Mouse (Mus musculus) ES-CJ7 (cell line): ENCODE data around the gene Tenm3.
A peak's percentile ranks its signal among the peaks of the same experiment; 100 is the strongest.

Experiments used
- DNase-seq: peaks from one replicate; pipeline ENCODE4 v3.0.0; 2011; ENCODE audit warnings: low read depth, low spot score

The Tenm3 gene

DNA sequence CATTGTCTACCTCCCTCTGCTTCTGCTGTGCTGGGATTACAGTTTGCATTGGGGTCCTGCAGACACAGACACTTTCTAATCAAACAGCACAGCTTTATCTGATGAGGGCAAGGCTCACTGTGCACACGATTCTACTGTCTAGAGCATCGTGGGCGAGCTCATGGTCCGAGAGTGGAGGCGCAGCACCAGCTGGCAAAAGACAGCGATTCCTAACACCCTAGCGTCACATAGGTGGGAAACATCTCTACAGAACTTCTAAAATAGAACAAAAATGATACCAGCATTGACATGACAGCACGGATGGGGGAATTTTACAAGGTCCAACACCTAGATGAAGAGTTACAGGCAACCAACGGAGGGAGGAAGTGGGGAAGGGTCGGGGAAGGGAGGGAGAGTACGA is 561.9 kb downstream of the Tenm3 start:
- no peak for DNase-seq

DNA sequence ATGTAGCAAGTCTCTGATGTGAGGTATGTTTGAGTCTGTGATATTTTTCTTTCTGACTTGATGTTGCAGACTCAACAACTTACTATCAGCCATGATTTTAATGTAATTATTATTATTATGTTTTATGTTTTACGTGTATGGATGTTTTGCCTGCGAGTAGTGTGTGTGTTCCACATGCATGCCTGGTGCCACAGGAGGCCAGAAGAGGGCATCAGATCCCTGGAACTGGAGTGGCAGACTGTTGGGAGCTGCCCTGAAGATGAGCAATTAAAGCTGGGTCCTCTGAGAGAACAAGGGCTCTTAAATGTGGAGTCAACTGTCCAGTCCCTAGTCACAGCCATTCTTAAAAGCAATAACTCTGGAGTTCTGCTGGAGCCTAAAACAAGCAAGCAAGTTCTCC is 564.4 kb downstream of the Tenm3 start:
- no peak for DNase-seq

DNA sequence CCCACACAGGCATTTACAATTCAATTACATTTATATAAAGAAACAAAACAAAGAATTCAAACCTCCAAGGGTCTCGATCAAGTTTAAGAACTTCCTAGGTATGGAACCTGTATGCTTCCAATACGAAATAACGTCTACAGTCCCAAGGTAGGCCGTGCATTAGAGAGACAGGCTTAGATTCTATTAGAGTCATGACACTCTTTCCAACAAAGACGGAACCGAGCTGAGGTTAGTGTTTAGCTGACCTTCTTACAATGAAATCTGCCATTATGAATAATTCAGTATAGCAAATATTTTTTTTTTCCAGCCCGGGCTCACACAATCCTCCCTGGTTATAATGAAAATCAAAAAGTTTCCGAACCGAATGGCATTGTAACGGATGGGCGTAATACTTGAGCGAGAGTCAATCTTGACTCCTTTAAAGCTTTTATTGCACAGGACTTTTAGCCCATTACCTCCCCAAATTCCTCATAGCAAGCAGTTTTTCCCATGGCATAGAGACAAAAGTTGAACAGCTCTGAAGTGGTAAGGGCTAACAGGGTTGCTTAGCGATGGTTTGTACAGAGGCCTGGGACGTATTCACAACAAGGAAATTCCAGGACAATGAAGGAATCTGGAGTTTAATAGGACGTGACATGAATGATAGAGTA is 565.6 kb downstream of the Tenm3 start:
- no peak for DNase-seq

DNA sequence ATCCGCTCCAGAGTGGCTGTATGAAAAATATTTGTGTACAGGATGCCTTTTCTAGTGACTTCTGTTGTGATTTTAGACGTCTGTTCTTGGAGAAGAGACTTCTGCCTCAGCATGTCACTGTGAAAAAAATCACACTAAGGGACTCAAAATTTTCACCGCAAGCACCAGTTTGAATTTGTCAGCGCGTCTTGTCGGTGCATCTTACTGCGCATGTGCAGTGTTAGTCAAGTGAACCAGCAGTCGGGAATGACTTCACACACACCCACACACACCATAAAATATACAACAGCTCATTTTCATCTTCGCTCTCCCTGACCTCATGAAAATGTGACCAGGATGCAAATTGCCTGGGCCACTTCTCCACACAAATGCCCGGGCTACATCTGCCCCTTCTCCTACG is 568.7 kb downstream of the Tenm3 start:
- no peak for DNase-seq

DNA sequence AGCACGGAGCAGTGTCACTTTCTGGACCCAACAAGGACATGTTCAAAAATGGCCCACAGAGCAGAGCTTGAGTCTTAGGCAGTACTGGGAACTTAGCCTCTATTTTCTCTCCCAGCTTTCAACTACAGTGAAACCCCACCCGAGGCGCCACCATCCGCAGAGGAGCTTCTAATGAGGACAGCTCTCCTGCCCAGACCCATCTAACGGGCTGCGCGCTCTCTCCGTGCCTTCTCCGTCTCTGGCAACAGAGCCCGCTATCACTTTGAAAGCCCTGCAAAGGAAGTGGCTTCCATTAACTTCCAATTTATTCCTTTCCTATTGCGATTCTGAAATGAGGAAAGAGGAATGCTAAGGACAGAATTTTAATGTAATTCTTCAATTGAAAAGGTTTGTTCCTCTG is 569.2 kb downstream of the Tenm3 start:
- no peak for DNase-seq

DNA sequence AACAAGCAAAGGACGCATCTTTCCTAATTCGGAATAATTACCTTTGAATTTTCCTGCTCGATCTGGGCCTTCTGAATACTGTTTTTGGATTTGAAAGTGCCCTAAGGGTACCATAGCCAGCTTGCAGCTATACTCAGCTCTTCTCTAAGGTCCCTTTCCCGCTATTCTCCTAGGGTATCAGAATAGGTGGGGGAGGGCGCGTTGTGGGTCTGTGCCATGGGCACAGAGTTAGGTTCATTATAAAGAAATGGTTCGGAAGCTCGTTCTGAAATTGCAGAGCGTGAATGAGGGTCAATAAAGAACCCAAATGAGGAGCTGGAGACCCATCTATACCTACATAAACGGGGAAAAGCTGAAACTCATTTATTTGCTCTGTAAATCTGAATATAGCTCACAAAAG is 575.1 kb downstream of the Tenm3 start:
- no peak for DNase-seq

DNA sequence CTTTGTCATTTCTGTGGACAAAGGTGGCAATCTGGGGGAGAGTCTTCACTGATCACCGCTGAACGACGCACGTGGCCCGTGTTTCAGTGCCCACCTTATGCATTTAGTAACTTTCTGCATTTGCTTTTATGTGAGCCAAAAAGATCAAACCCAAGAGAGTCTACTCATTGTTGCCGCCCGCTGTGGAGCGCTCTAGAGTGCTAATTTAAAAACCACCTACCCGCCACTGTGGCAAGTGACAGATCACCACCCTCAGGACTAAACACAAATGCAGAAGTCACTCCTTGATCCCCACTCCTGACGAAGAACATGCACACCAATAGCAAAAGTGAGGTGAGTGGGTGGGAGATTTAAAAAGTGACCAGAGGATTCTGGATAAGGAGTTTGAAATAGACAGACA is 583.5 kb downstream of the Tenm3 start:
- DNase-seq: no peak

DNA sequence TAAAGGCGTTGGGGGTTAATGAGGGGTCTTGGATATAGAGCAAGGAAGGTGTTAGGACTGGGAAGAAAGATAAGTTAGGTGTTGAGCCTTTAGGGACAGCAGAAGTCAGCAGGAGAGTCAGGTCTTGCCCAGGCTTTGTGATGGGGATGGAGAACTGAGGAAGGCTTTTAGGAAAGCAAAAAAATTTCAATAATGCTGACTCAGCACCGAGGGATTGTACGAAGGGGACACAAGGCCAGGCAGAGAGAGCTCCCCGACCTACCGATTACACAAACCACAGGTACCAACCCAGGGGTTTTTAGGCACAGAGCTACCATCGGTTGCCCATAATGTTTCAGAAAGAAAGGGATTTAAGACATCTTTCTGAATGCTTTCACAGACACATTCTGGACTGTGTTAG is 583.9 kb downstream of the Tenm3 start:
- DNase-seq: no peak

DNA sequence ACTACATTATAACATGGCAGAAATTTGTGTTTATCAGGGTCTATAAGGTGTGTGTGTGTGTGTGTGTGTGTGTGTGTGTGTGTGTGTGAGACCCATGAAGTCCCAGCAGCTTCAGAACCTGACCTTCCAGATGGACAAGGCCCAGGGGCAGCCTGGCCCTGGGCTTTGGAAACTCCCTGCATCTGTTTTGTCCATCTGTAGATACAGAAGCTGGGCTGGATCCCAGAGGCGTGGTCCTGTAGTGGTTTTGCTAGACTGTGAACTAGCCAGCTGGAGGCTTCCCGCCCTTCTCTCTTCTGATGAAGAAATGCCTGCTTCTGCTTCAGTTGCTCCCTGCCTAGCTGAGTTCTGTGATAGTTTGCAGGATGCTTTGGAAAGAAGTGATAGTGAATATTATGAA is 599.9 kb downstream of the Tenm3 start:
- no peak for DNase-seq

DNA sequence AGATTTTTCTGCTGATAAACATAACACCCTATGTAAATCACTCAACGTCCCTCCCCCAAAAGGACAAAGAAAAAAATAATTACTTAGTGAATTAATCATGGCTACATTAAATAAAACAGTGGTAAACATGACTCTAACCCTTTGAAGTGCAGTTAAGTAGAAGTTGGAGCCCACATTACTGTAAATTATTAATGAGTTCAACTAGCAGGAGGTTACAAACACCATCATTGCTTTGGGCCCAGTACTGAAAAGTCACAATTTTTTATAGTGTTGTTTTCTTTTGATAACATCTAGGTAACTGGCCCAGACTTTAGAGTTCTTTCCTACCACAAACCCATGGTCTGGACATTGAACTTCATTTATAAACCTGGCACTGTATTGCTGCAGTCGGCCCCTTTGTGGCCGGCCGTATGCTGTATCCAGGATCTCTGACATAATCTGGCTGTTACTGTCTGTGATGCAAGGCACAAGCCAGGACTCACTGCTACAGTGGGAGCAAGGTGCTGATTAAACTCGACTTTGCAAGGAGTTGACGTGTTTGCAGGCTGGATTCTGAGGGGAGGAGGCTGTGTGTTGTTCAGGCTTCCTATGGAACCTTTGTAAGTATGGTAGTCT is 602.7 kb downstream of the Tenm3 start:
- no peak for DNase-seq

DNA sequence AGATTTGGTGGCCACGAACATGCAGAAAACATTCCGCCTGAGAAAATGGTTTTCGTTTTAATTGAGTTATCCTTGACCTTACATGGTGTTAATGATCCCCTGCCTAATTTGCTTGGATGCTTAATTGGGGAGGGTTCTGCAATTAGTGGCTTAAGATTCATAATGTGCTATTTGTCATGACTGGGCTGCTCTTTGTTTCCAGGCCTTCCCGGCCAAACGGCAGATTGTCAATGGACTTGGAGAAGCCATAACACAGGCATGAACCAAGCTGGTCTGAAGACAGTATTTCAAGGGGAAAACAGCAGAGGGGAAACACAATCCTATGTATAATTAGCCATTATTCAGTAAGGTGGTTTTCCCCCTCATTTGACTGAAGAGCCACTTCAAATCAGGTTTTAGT is 606.8 kb downstream of the Tenm3 start:
- DNase-seq: no peak

DNA sequence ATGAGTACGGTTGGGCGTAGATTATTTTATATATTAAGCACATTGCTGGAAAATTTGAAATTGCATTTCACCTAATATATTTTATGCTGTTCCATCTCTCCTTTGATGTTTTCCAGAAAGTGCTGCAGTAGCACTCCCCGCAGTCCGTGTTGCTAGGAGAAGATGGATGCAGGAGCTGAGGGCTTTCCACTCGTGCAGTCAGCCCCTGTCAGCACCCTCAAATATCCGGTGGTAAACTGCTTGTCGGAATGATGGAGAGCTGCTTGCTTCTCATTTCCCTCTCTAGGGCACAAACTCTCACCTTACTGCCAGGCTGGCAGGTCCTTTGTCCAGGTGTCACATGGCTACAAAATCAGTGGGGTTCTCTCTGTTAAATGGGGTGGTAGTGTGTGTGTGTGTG is 610.8 kb downstream of the Tenm3 start:
- DNase-seq: no peak

DNA sequence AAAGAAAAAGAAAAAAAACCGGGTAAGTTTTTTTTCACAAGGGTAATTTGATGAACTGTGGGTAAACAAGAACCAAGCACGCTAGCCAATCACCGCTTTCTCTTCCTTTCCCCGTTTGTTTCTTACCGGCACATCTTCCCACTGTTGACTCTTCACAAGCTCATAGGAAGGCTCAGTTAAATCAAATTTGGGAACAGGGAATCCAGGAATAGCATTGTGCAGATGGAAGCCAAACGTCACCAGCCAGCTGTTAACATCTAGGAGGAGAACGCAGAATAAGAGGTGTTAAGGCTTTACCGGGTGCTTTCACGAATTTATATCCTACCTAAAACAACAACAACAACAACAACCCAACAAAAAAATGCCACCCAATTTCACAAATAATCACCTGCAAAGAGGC is 611.9 kb downstream of the Tenm3 start:
- DNase-seq: no peak

DNA sequence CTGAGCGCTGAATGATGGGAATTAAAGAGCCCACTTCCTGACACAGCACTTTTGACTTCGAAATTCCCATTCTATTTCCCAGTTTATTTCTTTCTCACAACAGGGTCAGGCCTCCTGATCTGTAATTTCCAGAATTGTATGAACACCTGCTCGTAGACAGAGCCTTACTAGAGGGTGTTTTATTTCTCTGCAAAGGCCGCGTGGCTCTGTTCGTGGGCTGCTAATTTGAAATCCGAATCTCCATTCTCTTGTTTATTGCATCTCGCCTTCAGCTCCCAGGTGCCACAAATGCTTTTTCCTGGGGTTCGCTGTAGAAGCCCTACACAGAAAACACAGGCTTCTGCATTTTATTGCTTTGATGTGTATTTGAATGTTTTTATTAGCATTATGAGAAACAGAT is 612.4 kb downstream of the Tenm3 start:
- no peak for DNase-seq

DNA sequence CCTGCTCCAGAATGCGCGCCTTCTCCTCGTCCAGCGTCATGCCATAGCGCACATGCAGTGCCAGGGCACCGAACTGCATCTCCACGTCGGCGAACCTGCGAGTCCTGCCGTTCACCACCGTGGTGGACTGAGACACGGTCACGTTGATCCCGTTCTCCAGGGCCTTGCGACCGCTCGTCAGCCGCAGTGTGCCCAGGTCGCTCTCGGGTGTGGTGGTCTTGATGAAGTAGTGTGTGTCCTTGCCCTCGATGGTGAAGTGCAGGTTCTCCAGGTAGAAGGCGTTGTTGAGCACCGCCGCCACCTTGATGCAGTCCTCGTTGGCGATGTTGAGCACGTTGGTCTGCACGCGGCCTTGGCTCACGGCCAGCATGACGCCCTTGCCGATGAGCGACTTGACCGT is 615.1 kb downstream of the Tenm3 start:
- DNase-seq: peak; percentile 72

DNA sequence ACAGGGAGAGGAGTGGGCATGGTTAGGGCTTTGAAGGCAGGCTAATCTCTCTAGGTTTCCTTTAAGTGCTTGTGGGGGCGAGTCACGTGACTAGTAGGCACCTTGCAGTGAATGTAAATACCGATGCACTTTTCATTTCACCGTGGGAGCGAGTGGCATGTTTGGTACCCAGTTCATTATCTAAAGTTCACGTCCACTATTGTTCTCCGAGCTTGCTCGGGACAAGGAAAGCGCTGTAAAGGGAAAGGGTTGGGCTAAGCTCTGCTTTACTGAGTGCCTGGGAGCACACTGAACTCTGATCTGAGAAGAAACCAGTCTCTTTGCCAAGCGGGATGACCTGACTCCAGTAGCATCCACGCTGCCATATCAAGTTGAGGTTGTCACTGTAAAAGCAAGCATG is 619.0 kb downstream of the Tenm3 start:
- DNase-seq: peak; percentile 35

DNA sequence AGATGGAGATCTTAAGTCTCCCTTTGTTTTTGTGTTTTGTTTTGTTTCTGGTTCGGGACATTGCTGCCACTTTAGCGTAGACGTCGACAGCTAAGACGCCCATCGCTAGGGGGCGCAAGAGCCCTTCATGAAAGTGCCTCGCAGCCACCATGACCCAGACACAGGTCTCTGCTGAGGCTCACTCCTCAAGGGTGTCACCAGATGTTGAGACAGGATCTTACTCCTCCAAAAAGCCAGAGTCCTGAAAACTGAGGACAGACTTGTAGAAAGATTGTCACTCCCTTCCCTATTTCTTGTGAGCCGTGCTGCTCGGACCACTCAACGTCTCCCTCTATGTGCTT is 621.4 kb downstream of the Tenm3 start:
- DNase-seq: peak; percentile 94

DNA sequence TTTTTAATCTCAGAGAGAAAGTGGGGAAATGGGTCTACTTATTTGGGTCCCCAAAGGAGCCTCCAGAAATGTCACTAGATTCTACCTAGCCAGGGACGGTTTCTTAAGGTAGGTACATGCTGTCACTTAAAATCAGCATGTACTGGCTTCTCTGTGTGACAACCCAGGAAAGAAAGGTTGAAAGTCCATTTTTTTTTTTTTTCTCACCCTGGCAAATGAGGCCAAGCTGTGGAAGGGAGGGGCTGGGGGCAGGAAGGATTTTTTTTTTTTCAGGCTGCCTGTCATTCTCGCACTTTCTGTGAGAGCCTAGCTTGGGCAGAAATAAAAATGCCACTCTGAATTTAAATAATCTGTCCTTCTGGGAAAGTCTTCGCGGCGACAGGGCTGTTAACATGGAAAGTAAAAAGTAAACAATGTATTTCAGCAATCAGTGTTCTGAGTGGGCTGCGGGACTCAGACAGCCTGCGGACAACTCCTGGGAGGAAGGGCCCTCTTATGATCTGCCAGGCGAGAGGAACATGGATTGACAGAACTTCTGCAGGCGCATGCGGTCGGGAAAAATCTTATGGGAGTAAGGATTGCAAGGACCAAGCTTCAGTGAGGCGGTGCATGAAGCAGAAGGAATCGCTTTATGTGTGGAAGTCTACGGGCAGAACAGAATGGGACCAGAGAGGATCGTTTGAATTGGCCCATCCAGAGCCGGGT is 621.9 kb downstream of the Tenm3 start:
- no peak for DNase-seq

DNA sequence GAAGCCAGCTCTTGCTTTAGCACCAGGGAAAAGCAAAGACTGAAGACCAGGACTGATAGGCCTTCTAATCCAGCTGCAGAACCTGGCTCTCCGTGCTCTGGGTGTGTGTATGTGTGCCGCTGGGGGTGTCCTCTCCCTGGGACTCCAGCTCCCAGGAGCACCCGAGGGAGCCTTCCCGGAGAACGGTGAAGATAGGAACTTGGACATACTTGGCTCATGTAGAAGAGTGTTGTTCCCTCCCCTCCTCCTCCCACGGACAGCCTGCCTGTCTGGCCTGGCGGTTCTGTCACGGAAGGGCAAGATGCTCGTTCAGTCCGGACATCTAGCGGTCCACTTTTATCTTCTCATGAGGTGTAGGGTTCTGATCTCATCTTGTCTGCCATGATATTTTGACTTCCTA is 622.4 kb downstream of the Tenm3 start:
- no peak for DNase-seq

DNA sequence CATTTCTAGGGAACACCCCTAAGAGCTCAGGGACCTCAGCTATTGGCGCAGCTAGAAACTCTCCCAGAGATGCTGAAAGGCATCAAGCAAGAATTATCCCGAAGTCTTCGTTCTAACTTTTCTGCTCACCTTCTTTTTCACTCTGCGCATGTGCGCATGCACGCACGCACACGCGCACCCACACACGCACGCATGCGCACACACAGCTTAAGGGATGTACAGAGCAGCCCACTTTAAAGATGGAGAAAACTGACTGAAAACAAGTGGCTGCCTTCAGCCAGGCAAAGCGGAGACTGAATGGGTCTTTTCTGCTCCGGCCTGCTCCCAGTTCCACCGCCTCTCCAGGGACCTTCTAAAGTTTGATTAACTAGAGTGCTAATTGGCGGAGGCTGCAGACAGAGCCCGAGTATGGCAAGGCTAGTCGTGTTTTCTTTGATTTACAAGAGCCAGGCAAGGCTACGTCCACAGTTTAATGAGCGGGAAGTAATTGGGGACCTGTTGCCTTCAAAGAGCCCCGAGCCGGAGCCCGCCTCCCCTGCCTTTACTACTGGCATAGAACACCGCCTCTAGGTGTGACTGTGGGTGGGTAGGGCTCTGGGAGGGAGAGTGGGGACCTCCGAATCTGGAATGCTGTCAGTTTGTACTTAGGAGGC is 623.1 kb downstream of the Tenm3 start:
- DNase-seq: peak; percentile 55

DNA sequence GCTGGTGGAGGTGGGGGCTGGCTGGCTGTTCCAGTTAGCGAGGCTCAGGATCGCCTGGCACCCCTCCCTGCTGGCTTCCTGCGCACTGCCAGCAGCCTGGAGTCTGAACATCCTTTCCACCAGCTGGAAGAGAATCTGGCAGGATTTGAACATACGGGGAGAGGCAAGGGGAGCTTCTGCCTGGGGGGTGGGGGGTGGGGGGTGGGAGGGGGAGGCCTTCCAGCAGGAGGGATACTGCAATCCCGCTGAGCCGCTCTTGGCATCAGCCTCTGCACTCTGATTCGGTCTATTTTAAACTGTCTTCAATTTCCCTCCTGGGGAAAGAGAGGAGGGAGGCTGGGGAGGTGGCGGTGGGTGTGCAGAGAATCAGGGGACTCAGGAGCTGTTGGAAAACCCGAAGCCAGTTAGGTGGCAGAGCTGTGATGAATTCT is 628.7 kb downstream of the Tenm3 start:
- DNase-seq: no peak

DNA sequence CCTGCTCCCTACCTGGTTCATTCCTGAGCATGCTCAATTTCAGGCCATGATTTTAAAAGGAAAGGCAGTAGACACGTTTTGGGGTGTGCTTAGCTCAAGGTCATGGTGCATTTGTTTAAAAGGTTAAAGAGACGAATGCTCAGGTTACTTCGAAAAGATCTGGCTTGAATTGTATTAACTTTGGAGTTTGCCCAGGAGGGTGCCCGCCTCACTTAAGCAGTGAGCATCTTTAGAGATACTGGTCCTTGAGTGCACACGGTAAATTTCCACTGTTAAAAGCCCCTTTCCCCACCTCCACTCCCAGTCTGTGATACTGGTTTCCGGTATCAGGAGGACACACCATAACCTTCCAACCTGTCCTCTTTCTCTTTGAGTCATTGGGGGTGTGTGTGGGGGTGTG is 629.4 kb downstream of the Tenm3 start:
- DNase-seq: peak; percentile 57

DNA sequence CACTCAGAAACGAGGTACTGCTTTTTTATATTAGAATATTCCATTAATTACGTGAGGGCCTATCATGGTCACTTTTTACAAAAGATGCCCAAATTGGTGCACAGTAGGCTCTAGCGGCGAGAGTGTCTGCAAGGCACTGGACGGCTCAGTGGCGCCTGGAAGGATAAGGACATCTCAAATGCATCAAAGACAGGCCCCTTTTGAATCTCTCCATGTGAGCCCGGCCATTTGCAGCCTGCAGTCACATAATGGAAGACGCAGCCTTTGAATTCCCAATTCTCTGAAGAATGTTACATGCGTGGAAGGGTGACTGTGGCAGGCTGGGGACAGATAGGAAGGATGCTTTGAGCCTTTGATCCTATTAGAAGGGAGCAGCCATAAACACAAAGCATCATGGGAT is 631.8 kb downstream of the Tenm3 start:
- no peak for DNase-seq
